Mouse (Mus musculus): ENCODE results near the gene Arfip2. TPM values are rescaled to one million over a fixed set of nuclear protein-coding genes. Genes with fewer than 3 reads are reported as not detected.

Gene Arfip2
- polyA plus RNA-seq, 1 experiment: 26.9 TPM

Other genes with a start within 250 kb of the Arfip2 start
- 13.1 and 14.5 TPM in 2 replicates for gene Fam160a2, start 240.4 kb downstream of the Arfip2 start, polyA plus RNA-seq (2012; ENCODE audit: insufficient read depth, insufficient read length, missing spikeins)
- gene Cnga4, start 235.8 kb downstream of the Arfip2 start, polyA plus RNA-seq (2012; ENCODE audit: insufficient read depth, insufficient read length, missing spikeins): not detected in 2 replicates
- not detected in 2 replicates for gene Cckbr, start 214.7 kb downstream of the Arfip2 start, polyA plus RNA-seq (2012; ENCODE audit: insufficient read depth, insufficient read length, missing spikeins)
- gene Cavin3, start 158.1 kb downstream of the Arfip2 start, polyA plus RNA-seq (2012; ENCODE audit: insufficient read depth, insufficient read length, missing spikeins): 26.8 and 32.1 TPM in 2 replicates
- 66.9 and 75.0 TPM in 2 replicates for gene Smpd1, start 86.1 kb downstream of the Arfip2 start, polyA plus RNA-seq (2012; ENCODE audit: insufficient read depth, insufficient read length, missing spikeins)
- gene Apbb1, start 58.8 kb downstream of the Arfip2 start, polyA plus RNA-seq (2012; ENCODE audit: insufficient read depth, insufficient read length, missing spikeins): 4.7 and 5.9 TPM in 2 replicates
- 2.8 TPM in 1 of 2 replicates, not detected in the other for gene Hpx, start 40.3 kb downstream of the Arfip2 start, polyA plus RNA-seq (2012; ENCODE audit: insufficient read depth, insufficient read length, missing spikeins)
- 11.1 and 15.2 TPM in 2 replicates for gene Trim3, start 6.8 kb downstream of the Arfip2 start, polyA plus RNA-seq (2012; ENCODE audit: insufficient read depth, insufficient read length, missing spikeins)
- 161 and 175 TPM in 2 replicates for gene Timm10b, start 360 bp downstream of the Arfip2 start, polyA plus RNA-seq (2012; ENCODE audit: insufficient read depth, insufficient read length, missing spikeins)
- gene Gm45799, start 136 bp upstream of the Arfip2 start, polyA plus RNA-seq (2012; ENCODE audit: insufficient read depth, insufficient read length, missing spikeins): 3.1 and 6.7 TPM in 2 replicates
- 1.6 and 1.9 TPM in 2 replicates for gene Dnhd1, start 10.4 kb upstream of the Arfip2 start, polyA plus RNA-seq (2012; ENCODE audit: insufficient read depth, insufficient read length, missing spikeins)
- 72.1 and 106 TPM in 2 replicates for gene Ilk, start 96.2 kb upstream of the Arfip2 start, polyA plus RNA-seq (2012; ENCODE audit: insufficient read depth, insufficient read length, missing spikeins)
- gene Rrp8, start 97.0 kb upstream of the Arfip2 start, polyA plus RNA-seq (2012; ENCODE audit: insufficient read depth, insufficient read length, missing spikeins): 5.7 and 11.3 TPM in 2 replicates
- gene Taf10, start 103.9 kb upstream of the Arfip2 start, polyA plus RNA-seq (2012; ENCODE audit: insufficient read depth, insufficient read length, missing spikeins): 146 and 163 TPM in 2 replicates
- gene Tpp1, start 111.8 kb upstream of the Arfip2 start, polyA plus RNA-seq (2012; ENCODE audit: insufficient read depth, insufficient read length, missing spikeins): 64.0 and 83.2 TPM in 2 replicates
- gene Dchs1, start 147.2 kb upstream of the Arfip2 start, polyA plus RNA-seq (2012; ENCODE audit: insufficient read depth, insufficient read length, missing spikeins): 0.55 and 0.71 TPM in 2 replicates
- 175 and 225 TPM in 2 replicates for gene Mrpl17, start 170.7 kb upstream of the Arfip2 start, polyA plus RNA-seq (2012; ENCODE audit: insufficient read depth, insufficient read length, missing spikeins)

All from brown adipose tissue, adult 24 weeks (tissue).